Mouse (Mus musculus): ENCODE measurements around the gene Camta1.

DNA sequence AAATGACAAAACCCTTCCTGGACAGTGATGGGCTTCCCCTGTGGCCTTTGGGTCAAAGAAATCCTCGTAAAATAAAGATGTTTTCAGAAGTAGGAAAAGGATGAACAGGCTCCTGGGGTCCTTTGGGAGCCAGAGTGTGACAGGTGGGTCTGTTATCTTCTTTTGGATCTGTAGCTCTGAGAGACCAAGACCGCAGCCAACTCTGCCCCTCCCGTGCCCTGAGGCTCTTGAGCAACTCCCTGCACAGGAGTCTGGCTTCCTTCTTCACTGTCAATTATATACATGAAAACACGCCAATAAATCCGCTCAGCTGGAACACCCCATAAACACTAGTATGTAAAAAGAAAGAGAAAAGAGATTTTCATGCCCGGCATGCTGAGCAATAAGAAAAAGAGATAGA is 250.1 kb downstream of the Camta1 start:
- TF ChIP-seq CTCF (IDR thresholded peaks at IDR 0.05; ENCODE audit: borderline replicate concordance, insufficient read depth, low read depth, low read length): no peak
- TF ChIP-seq POLR2A (IDR thresholded peaks at IDR 0.05; ENCODE audit: borderline replicate concordance, insufficient read depth, low read length): no peak
